Mouse (Mus musculus): Measurements from ENCODE around the gene Nlrp6. TPM values are rescaled to one million over a fixed set of nuclear protein-coding genes. Genes with fewer than 3 reads are reported as not detected.
"Not testable (repeated sequence)": the region's sequence is repeated elsewhere in the genome, so short reads cannot be mapped to it uniquely, and the experiment has no call there.

Nlrp6 gene
- polyA plus RNA-seq, 1 experiment from 2014 or later = 0.07 TPM

DNA sequence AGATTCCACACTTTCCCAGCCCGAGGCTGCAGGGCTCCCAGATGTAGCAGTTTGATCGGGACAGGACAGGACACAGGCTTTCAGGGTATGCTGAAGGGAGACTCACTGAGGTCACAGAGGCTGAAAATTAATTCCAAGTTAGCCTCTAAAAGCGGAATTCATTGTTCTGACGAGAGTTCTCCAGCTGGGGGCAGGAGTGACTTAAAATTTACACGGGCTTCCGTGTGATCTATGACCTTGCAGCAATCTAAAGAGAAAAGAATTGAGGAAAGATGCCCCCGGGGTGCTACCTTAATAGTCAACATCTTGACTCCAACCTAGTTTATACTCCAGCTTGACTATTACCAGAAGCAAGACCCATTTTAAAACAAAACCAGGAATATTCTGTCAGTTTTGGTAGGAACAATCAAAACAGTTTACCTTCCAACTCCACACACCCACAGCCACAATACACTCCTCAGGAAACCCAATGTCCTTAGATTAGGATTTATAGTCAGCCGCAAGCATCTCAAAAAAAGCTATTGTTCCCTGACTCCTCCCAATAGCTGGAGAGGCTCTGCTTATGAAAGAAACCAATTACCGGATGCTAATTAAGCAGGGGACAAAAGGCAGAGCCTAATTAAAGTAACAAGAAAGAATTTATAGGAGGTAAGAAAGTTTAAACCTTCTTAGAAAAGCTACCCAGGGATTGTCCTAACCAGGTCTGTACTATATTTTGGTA, 38.6 kb downstream of the Nlrp6 start:
- no peak for ATAC-seq
- no peaks in the 10 kb centered on the region for H3K4me1 ChIP-seq (ENCODE audit: insufficient read depth, low read depth, low read length)
- no peaks in the 10 kb centered on the region for H3K27me3 ChIP-seq (replicated peaks; ENCODE audit: insufficient read depth, low read length)
- peak overlapping the region; percentile 54 for H3K27ac ChIP-seq (ENCODE audit: low read length)
- H3K9me3 ChIP-seq (ENCODE audit: low read length) = no peaks in the 10 kb centered on the region
- 17% methylated on average over 9 of the region's 9 CpGs for WGBS
- no peak overlapping the region for H3K4me3 ChIP-seq (ENCODE audit: low read depth, low read length)
- no peaks in the 10 kb centered on the region for H3K36me3 ChIP-seq (ENCODE audit: insufficient read depth, low read length)
- H3K9ac ChIP-seq (replicated peaks; ENCODE audit: low read depth) = no peak overlapping the region
- peak; percentile 76 for DNase-seq (ENCODE audit: low spot score)
- TF ChIP-seq EP300 (IDR thresholded peaks at IDR 0.05) (no peak), CTCF (IDR thresholded peaks at IDR 0.05) (peak; percentile 67)
- H3K4me2 ChIP-seq (replicated peaks; ENCODE audit: low read depth, low read length) = no peak overlapping the region

DNA sequence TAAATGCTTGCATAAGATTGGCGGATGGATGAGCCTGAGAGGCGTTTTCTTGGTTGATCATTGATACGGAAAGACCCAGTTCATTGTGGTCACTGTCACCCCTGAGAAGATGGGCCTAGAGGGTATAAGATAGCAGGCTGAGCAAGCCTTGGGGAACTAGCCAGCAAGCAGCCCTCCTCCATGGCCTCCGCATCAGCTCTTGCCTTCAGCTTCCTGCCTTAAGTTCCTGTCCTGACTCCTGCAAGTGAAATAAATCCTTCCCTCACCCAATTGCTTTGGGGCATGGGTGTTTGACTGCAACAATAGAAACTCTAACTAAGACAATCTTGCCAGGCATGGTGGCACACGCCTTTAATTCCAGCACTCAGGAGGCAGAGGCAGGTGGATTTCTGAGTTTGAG, 39.3 kb downstream of the Nlrp6 start:
- no peak for TF ChIP-seq CTCF (IDR thresholded peaks at IDR 0.05)
- TF ChIP-seq EP300 (IDR thresholded peaks at IDR 0.05) = no peak
- Histone ChIP-seq H3K9ac (replicated peaks; ENCODE audit: low read depth) (no peak overlapping the region), H3K27me3 (replicated peaks; ENCODE audit: insufficient read depth, low read length) (no peaks in the 10 kb centered on the region), H3K4me3 (ENCODE audit: low read depth, low read length) (no peak overlapping the region), H3K4me2 (replicated peaks; ENCODE audit: low read depth, low read length) (no peak overlapping the region), H3K9me3 (ENCODE audit: low read length) (no peaks in the 10 kb centered on the region), H3K36me3 (ENCODE audit: insufficient read depth, low read length) (no peaks in the 10 kb centered on the region), H3K4me1 (ENCODE audit: insufficient read depth, low read depth, low read length) (no peaks in the 10 kb centered on the region), H3K27ac (ENCODE audit: low read length) (no peak overlapping the region)
- 80% methylated on average over 5 of the region's 5 CpGs for WGBS
- ATAC-seq = no peak
- DNase-seq (ENCODE audit: low spot score) = no peak

DNA sequence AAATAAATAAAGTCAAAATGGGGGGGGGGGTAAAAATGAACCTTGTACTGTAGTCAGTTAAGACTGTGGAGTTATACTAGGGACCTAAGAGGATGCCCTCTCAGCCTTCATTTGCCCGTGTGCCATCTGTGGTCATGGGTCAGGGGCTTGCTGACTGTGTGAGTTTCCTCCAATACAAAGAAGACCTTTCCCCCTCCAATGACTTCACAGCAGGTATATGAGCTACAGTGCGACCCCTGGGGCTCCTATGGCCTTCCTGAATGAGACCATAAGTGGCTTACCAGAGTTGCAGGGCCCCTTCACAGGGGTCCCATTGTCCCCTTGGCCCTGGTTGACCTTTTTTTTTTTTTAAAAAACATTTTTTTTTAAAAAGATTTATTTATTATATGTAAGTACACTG, 40.7 kb downstream of the Nlrp6 start:
- no peak overlapping the region for H3K4me3 ChIP-seq (ENCODE audit: low read depth, low read length)
- no peak for TF ChIP-seq CTCF (IDR thresholded peaks at IDR 0.05)
- TF ChIP-seq EP300 (IDR thresholded peaks at IDR 0.05) = no peak
- no peak for DNase-seq (ENCODE audit: low spot score)
- no peaks in the 10 kb centered on the region for H3K4me1 ChIP-seq (ENCODE audit: insufficient read depth, low read depth, low read length)
- no peak overlapping the region for H3K27ac ChIP-seq (ENCODE audit: low read length)
- WGBS = 80% methylated on average over 2 of the region's 2 CpGs
- no peaks in the 10 kb centered on the region for H3K27me3 ChIP-seq (replicated peaks; ENCODE audit: insufficient read depth, low read length)
- ATAC-seq = no peak
- H3K4me2 ChIP-seq (replicated peaks; ENCODE audit: low read depth, low read length) = no peak overlapping the region
- H3K9me3 ChIP-seq (ENCODE audit: low read length) = no peaks in the 10 kb centered on the region
- H3K9ac ChIP-seq (replicated peaks; ENCODE audit: low read depth) = no peak overlapping the region
- no peaks in the 10 kb centered on the region for H3K36me3 ChIP-seq (ENCODE audit: insufficient read depth, low read length)

DNA sequence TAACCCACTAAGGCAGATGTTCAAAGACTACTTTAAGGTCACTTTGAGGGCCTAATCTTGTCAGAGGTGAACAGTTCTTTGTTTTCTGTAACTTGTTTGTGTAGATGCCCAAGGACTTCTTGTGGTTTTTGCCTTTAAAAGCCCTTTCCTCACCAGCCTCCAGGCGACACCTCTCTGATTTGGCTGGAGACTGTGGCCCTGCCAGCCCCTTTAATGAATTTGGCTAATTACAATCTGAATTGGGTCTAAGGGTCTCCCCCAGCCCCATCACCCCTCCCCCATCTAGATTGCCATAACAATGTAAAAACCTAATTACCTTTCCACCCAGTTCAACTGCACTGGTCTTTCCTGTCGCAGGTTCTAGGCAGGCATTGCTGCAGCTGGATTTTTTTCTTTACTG, 42.0 kb downstream of the Nlrp6 start:
- Histone ChIP-seq H3K4me1 (ENCODE audit: insufficient read depth, low read depth, low read length) (no peaks in the 10 kb centered on the region), H3K9ac (replicated peaks; ENCODE audit: low read depth) (no peak overlapping the region), H3K9me3 (ENCODE audit: low read length) (no peaks in the 10 kb centered on the region), H3K36me3 (ENCODE audit: insufficient read depth, low read length) (no peaks in the 10 kb centered on the region), H3K4me2 (replicated peaks; ENCODE audit: low read depth, low read length) (no peak overlapping the region), H3K27me3 (replicated peaks; ENCODE audit: insufficient read depth, low read length) (no peaks in the 10 kb centered on the region), H3K27ac (ENCODE audit: low read length) (no peak overlapping the region), H3K4me3 (ENCODE audit: low read depth, low read length) (no peak overlapping the region)
- WGBS = 82% methylated on average over 2 of the region's 2 CpGs
- TF ChIP-seq CTCF (IDR thresholded peaks at IDR 0.05) = no peak
- TF ChIP-seq EP300 (IDR thresholded peaks at IDR 0.05) = no peak
- ATAC-seq (no peak), DNase-seq (ENCODE audit: low spot score) (no peak)

DNA sequence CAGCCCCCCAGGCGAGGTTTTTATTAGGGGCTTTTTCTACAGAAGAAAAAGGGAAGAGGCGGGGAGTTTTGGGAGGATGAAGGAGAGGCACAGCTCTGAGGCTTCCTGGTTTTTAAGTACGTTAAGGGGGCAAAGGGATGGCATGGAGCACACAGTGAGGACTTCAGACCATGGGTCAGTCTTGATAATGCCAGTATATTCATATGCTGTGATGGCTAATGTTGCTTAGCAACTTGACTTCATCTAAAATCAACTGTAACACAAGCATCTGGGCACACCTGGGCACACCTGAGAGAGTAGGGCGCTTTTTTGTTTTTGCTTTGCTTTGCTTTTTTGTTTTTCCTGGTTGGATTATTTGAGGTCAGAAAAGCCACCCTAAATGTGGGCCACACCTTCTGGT, 46.2 kb downstream of the Nlrp6 start, which contains the start of gene Ifitm1:
TSS of gene Ifitm1 (plus strand) at position 301 of the 400 bp plus-strand sequence.
- TF ChIP-seq CTCF (IDR thresholded peaks at IDR 0.05) (no peak), EP300 (IDR thresholded peaks at IDR 0.05) (no peak)

DNA sequence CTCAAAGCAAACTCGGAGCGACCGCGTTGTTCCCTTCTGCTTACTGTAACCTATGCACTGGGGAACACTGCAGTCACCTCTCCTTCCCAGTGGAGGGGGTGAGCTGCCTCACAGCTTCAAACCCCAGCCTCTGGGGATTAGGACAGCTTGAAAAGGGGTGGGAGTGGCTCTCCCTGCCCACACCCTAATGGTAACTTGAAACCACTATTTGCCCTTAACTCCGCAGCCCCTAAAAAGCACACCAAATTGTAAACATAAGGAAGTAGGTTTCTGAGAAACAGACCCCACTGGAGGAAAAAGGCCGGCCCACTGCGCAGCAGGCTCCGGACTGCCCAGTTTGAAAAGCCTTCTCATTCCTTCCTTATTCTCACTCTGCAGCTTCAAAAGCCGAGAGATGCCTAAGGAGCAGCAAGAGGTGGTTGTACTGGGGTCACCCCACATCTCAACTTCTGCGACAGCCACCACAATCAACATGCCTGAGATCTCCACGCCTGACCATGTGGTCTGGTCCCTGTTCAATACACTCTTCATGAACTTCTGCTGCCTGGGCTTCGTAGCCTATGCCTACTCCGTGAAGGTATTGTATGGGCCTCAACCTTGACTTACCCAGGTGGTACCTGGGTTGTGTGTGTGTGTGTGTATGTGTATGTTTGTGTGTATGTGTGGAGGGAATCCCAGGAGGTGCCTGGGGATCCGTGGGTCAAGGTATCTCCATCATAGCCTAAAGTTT, 47.3 kb downstream of the Nlrp6 start:
- DNase-seq (ENCODE audit: low spot score) (peak; percentile 87), ATAC-seq (peak; percentile 76)

More for the DNA sequence above, 46.2 kb downstream of the Nlrp6 start, which contains the start of gene Ifitm1:
- Histone ChIP-seq H3K9ac (replicated peaks; ENCODE audit: low read depth) (no peak within 1 kb of the TSS), H3K9me3 (ENCODE audit: low read length) (no peaks in the 10 kb centered on the region), H3K4me1 (ENCODE audit: insufficient read depth, low read depth, low read length) (peaks cover 5% of the 10 kb centered on the region; the same call in 1 of the 2 replicates), H3K4me3 (ENCODE audit: low read depth, low read length) (peak within 1 kb of the TSS; percentile 26), H3K36me3 (ENCODE audit: insufficient read depth, low read length) (no peaks in the 10 kb centered on the region), H3K4me2 (replicated peaks; ENCODE audit: low read depth, low read length) (peak within 1 kb of the TSS; percentile 43; the same call in 1 of the 2 replicates), H3K27ac (ENCODE audit: low read length) (0 out of 2 replicates have a peak within 1 kb of the TSS, but pooled peaks have one; percentile 22), H3K27me3 (replicated peaks; ENCODE audit: insufficient read depth, low read length) (no peaks in the 10 kb centered on the region)
- DNase-seq (ENCODE audit: low spot score) (no peak), ATAC-seq (no peak)
- WGBS = 88% methylated on average over 4 of the region's 4 CpGs

DNA sequence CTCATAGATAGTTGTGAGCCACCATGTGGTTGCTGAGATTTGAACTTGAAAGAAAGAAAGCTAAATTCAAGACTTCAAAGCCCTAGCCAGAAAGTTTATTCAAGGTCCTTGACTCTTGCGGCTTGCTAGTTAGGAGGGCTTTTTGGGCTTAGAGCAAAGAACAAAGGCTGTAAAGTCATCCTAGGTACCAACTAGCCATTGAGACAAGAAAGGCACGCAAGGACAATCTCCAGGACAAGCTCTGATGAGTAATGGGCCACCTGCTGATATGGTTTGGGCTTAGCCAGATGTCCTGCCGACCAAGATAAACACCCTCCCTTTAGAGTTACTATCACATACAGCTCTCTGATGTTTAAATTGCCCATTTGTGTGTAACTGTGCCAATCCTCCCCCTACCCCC, 48.0 kb downstream of the Nlrp6 start:
- peak overlapping the region; percentile 43 for H3K4me2 ChIP-seq (replicated peaks; ENCODE audit: low read depth, low read length)
- not testable (repeated sequence) for DNase-seq (ENCODE audit: low spot score); H3K27me3 ChIP-seq (replicated peaks; ENCODE audit: insufficient read depth, low read length); H3K4me1 ChIP-seq (ENCODE audit: insufficient read depth, low read depth, low read length); H3K36me3 ChIP-seq (ENCODE audit: insufficient read depth, low read length); H3K27ac ChIP-seq (ENCODE audit: low read length); ATAC-seq; H3K9me3 ChIP-seq (ENCODE audit: low read length)
- peak overlapping the region; percentile 26 for H3K4me3 ChIP-seq (ENCODE audit: low read depth, low read length)
- H3K9ac ChIP-seq (replicated peaks; ENCODE audit: low read depth) = peak overlapping the region; percentile 29; the same call in 1 of the 2 replicates
- WGBS = 36% methylated on average over 3 of the region's 3 CpGs

More for the DNA sequence above, 47.3 kb downstream of the Nlrp6 start:
- Histone ChIP-seq H3K27ac (ENCODE audit: low read length) (peak overlapping the region; percentile 67), H3K27me3 (replicated peaks; ENCODE audit: insufficient read depth, low read length) (no peaks in the 10 kb centered on the region), H3K9ac (replicated peaks; ENCODE audit: low read depth) (peak overlapping the region; percentile 8; the same call in 1 of the 2 replicates), H3K4me2 (replicated peaks; ENCODE audit: low read depth, low read length) (peak overlapping the region; percentile 43), H3K4me3 (ENCODE audit: low read depth, low read length) (peak overlapping the region; percentile 26), H3K4me1 (ENCODE audit: insufficient read depth, low read depth, low read length) (peaks cover 5% of the 10 kb centered on the region; the same call in 1 of the 2 replicates), H3K36me3 (ENCODE audit: insufficient read depth, low read length) (no peaks in the 10 kb centered on the region), H3K9me3 (ENCODE audit: low read length) (no peaks in the 10 kb centered on the region)
- peak; percentile 37 for TF ChIP-seq CTCF (IDR thresholded peaks at IDR 0.05)
- no peak for TF ChIP-seq EP300 (IDR thresholded peaks at IDR 0.05)
- 14% methylated on average over 14 of the region's 14 CpGs for WGBS

All from lung, postnatal 0 days (tissue).